17 mouse cellular contexts compared by ENCODE assay signal in genomic region chr7:122242744-122243143, GRCm38 (mm10). TPM values are rescaled to one million over a fixed set of nuclear protein-coding genes. Genes with fewer than 3 reads are reported as not detected.
DNase-seq lines count a peak whose midpoint lies in the region; ATAC-seq lines count a peak whose summit lies in the region.
"Not testable (repeated sequence)": the region's sequence is repeated elsewhere in the genome, so short reads cannot be mapped to it uniquely, and the experiment has no call there.
"Had no signal": no experiment of that assay in that cellular context is flagged by ENCODE, and none has a peak within 500 bp of the region (broad histone marks: within the 10 kb centered on the region; RNA-seq: fewer than 3 reads in every experiment).

No protein-coding gene starts in this region.

- H3K27me3 ChIP-seq in forebrain, embryonic 12.5 days; intestine, embryonic 14.5 days (replicated peaks; ENCODE audit: control insufficient read depth, insufficient read depth, low read length); intestine, embryonic 15.5 days (replicated peaks); intestine, embryonic 16.5 days (replicated peaks; ENCODE audit: control insufficient read depth, insufficient read depth, low read length): not testable (repeated sequence)

- H3K36me3 ChIP-seq in forebrain, embryonic 12.5 days (replicated peaks); intestine, embryonic 14.5 days (ENCODE audit: control insufficient read depth, insufficient read depth, low read length); intestine, embryonic 15.5 days; intestine, embryonic 16.5 days (ENCODE audit: control insufficient read depth, insufficient read depth, low read length): not testable (repeated sequence)

- H3K9me3 ChIP-seq in forebrain, embryonic 12.5 days; intestine, embryonic 14.5 days (ENCODE audit: control insufficient read depth, low read length); intestine, embryonic 15.5 days; intestine, embryonic 16.5 days (ENCODE audit: control insufficient read depth, low read length): not testable (repeated sequence)

- not testable (repeated sequence) for H3K9ac ChIP-seq in forebrain, embryonic 12.5 days; intestine, embryonic 14.5 days (ENCODE audit: low read length); intestine, embryonic 15.5 days; intestine, embryonic 16.5 days (ENCODE audit: low read depth, low read length)

- not testable (repeated sequence) for H3K4me3 ChIP-seq in forebrain, embryonic 12.5 days (replicated peaks); intestine, embryonic 14.5 days (ENCODE audit: low read depth, low read length); intestine, embryonic 15.5 days (replicated peaks); intestine, embryonic 16.5 days (ENCODE audit: low read length)

- 0 out of 2 replicates have a peak, but pooled peaks have one; percentile 34 for ATAC-seq in forebrain, embryonic 12.5 days (ENCODE audit: low FRiP score)
- peak; percentile 58 for ATAC-seq in granulocyte monocyte progenitor cell, adult 5-6 weeks (replicated peaks; ENCODE audit: poor library complexity, severe bottlenecking)
- ATAC-seq in intestine, embryonic 14.5 days (replicated peaks; ENCODE audit: low FRiP score, low TSS enrichment, low read depth), result 0 out of 2 replicates have a peak, but pooled peaks have one; percentile 36
- ATAC-seq in intestine, embryonic 15.5 days, result peak; percentile 48; the same call in 1 of the 2 replicates
- peak; percentile 51; the same call in 1 of the 2 replicates for ATAC-seq in intestine, embryonic 16.5 days
- ATAC-seq in megakaryocyte, adult 5-6 weeks (ENCODE audit: poor library complexity, severe bottlenecking), result peak; percentile 31; the same call in 1 of the 2 replicates

- not testable (repeated sequence) for H3K4me1 ChIP-seq in forebrain, embryonic 12.5 days; intestine, embryonic 14.5 days (replicated peaks; ENCODE audit: control insufficient read depth, insufficient read depth, low read length); intestine, embryonic 15.5 days (replicated peaks); intestine, embryonic 16.5 days (ENCODE audit: control insufficient read depth, insufficient read depth, low read length)

- DNase-seq in 416B (ENCODE audit: low read depth), result peak; percentile 32
- DNase-seq in heart, adult 11 months, result peak; percentile 50
- DNase-seq in intestine, embryonic 14.5 days (ENCODE audit: low spot score), result peak; percentile 35

- H3K27ac ChIP-seq in forebrain, embryonic 12.5 days; intestine, embryonic 14.5 days (ENCODE audit: low read depth); intestine, embryonic 15.5 days; intestine, embryonic 16.5 days (ENCODE audit: low read length): not testable (repeated sequence)

- not testable (repeated sequence) for H3K4me2 ChIP-seq in forebrain, embryonic 12.5 days; intestine, embryonic 14.5 days (ENCODE audit: low read length); intestine, embryonic 15.5 days (replicated peaks); intestine, embryonic 16.5 days (ENCODE audit: low read depth, low read length)

RNA-seq across cellular contexts. Expression of gene Chp2, which starts 23.4 kb away (rescaled TPM):
- polyA plus RNA-seq in forebrain, embryonic 12.5 days (2016; fragmentation: Nextera tagmentation; extraction: Ambion mirVana), result 0.29 and 0.67 TPM in 2 replicates
- 1.7 TPM in 1 of 2 replicates, not detected in the other for total RNA-seq in granulocyte monocyte progenitor cell, adult 5-6 weeks (2014; fragmentation: Nextera tagmentation)
- total RNA-seq in granulocyte monocyte progenitor cell, adult 5-6 weeks (2017), result not detected in 2 replicates
- 0.41 and 0.52 TPM in 2 replicates for polyA plus RNA-seq in intestine, embryonic 14.5 days (2014; fragmentation: Nextera tagmentation; extraction: Ambion mirVana)
- polyA plus RNA-seq in intestine, embryonic 15.5 days (2015; fragmentation: Nextera tagmentation; extraction: Ambion mirVana), result 5.7 and 5.8 TPM in 2 replicates
- polyA plus RNA-seq in intestine, embryonic 16.5 days (2015; fragmentation: Nextera tagmentation; extraction: Ambion mirVana), result 9.6 and 10.1 TPM in 2 replicates
- total RNA-seq in megakaryocyte, adult 5-6 weeks (2015), result 0.27 TPM in 1 of 2 replicates, not detected in the other
- total RNA-seq in megakaryocyte, adult 5-6 weeks (2017), result 0.18 and 0.94 TPM in 2 replicates
- total RNA-seq: CH12.LX, ES-E14, MEL had no signal
- polyA plus RNA-seq: activated CD4-positive, CD25-positive, alpha-beta regulatory T cell, adult 4 months; C2C12; CD4-positive, CD25-positive, alpha-beta regulatory T cell, adult 4 months; G1E; Patski had no signal

RNA-seq across cellular contexts. Expression of gene Prkcb, which starts 45.8 kb away (rescaled TPM):
- polyA plus RNA-seq in forebrain, embryonic 12.5 days (2016; fragmentation: Nextera tagmentation; extraction: Ambion mirVana), result 18.5 and 20.5 TPM in 2 replicates
- 22.6 and 25.8 TPM in 2 replicates for total RNA-seq in granulocyte monocyte progenitor cell, adult 5-6 weeks (2014; fragmentation: Nextera tagmentation)
- total RNA-seq in granulocyte monocyte progenitor cell, adult 5-6 weeks (2017), result 21.4 and 27.1 TPM in 2 replicates
- 16.2 and 19.0 TPM in 2 replicates for polyA plus RNA-seq in intestine, embryonic 14.5 days (2014; fragmentation: Nextera tagmentation; extraction: Ambion mirVana)
- polyA plus RNA-seq in intestine, embryonic 15.5 days (2015; fragmentation: Nextera tagmentation; extraction: Ambion mirVana), result 11.5 and 12.3 TPM in 2 replicates
- 4.1 and 7.2 TPM in 2 replicates for polyA plus RNA-seq in intestine, embryonic 16.5 days (2015; fragmentation: Nextera tagmentation; extraction: Ambion mirVana)
- 131 and 135 TPM in 2 replicates for total RNA-seq in megakaryocyte, adult 5-6 weeks (2015)
- total RNA-seq in megakaryocyte, adult 5-6 weeks (2017), result 85.9 and 96.3 TPM in 2 replicates
- total RNA-seq: MEL had no signal
- polyA plus RNA-seq: G1E, Patski had no signal

RNA-seq across cellular contexts. Expression of gene Ern2, which starts 56.7 kb away (rescaled TPM):
- polyA plus RNA-seq in forebrain, embryonic 12.5 days (2016; fragmentation: Nextera tagmentation; extraction: Ambion mirVana), result 0.24 and 0.32 TPM in 2 replicates
- total RNA-seq in granulocyte monocyte progenitor cell, adult 5-6 weeks (2014; fragmentation: Nextera tagmentation), result not detected in 2 replicates
- not detected in 2 replicates for total RNA-seq in granulocyte monocyte progenitor cell, adult 5-6 weeks (2017)
- 1.1 and 1.7 TPM in 2 replicates for polyA plus RNA-seq in intestine, embryonic 14.5 days (2014; fragmentation: Nextera tagmentation; extraction: Ambion mirVana)
- polyA plus RNA-seq in intestine, embryonic 15.5 days (2015; fragmentation: Nextera tagmentation; extraction: Ambion mirVana), result 4.8 and 6.2 TPM in 2 replicates
- polyA plus RNA-seq in intestine, embryonic 16.5 days (2015; fragmentation: Nextera tagmentation; extraction: Ambion mirVana), result 8.5 and 9.4 TPM in 2 replicates
- total RNA-seq in megakaryocyte, adult 5-6 weeks (2015), result not detected in 2 replicates
- total RNA-seq in megakaryocyte, adult 5-6 weeks (2017), result not detected in 2 replicates
- total RNA-seq: adrenal gland, postnatal 14 days; CH12.LX; ES-E14; G1E; MEL had no signal
- polyA plus RNA-seq: activated CD4-positive, CD25-positive, alpha-beta regulatory T cell, adult 4 months; C2C12; G1E; Patski had no signal
